Mouse (Mus musculus) cortical plate, adult 2 months (tissue): ENCODE measurements around the gene Igfbp5.

ENCODE experiments used
- CTCF ChIP-seq: fragments of 200-500 bp; IDR thresholded peaks from 2 replicates; pipeline ENCODE4 v1.5.1; 2011; ENCODE audit warnings: mild to moderate bottlenecking, control low read depth, low read length; ENCODE audit not compliant: insufficient read depth; ENCODE audit errors: extremely low read depth
- POLR2A ChIP-seq: fragments of 200-500 bp; IDR thresholded peaks from 2 replicates; pipeline ENCODE4 v1.6.1; 2011; ENCODE audit warnings: mild to moderate bottlenecking, low read length, control low read depth; ENCODE audit not compliant: insufficient read depth; ENCODE audit errors: extremely low read depth

GRCm38 (mm10) chr1:72825921-72826320 lies 48.8 kb downstream of the Igfbp5 start:
- TF ChIP-seq CTCF (no peak), POLR2A (no peak)
